Mouse (Mus musculus) CH12.LX (cell line): ENCODE results near the gene Dna2. TPM values are rescaled to one million over a fixed set of nuclear protein-coding genes. Genes with fewer than 3 reads are reported as not detected.

Experiments
- DNase-seq: peaks from one replicate; pipeline ENCODE4 v3.0.0-alpha.2; 2013; ENCODE audit errors: extremely low read depth
- H3K27ac ChIP-seq: 2 replicates; pipeline ENCODE4 v1.5.1; 2012; ENCODE audit warnings: low read depth, mild to moderate bottlenecking, control low read depth, moderate library complexity; ENCODE audit not compliant: insufficient read depth
- H3K27me3 ChIP-seq: replicated peaks from 2 replicates; pipeline ENCODE3; 2012; ENCODE audit warnings: inconsistent platforms
- H3K36me3 ChIP-seq, 2 experiments: replicated peaks in 1 of 2; 2 replicates each; pipeline versions ENCODE3 to v1.6.1; 2012; ENCODE audit warnings: inconsistent platforms in 1 of 2, low read length in 1 of 2, mild to moderate bottlenecking in 1 of 2, mixed read lengths in 1 of 2, moderate library complexity in 1 of 2; ENCODE audit not compliant: control insufficient read depth in 1 of 2, insufficient read depth in 1 of 2
- H3K4me1 ChIP-seq, 2 experiments: 2 replicates each; pipeline ENCODE4 v1.6.1; 2012; ENCODE audit warnings: inconsistent platforms in 1 of 2, moderate library complexity in 1 of 2; ENCODE audit not compliant: insufficient read depth in 2 of 2, control insufficient read depth in 1 of 2
- H3K4me2 ChIP-seq: 2 replicates; pipeline ENCODE4 v1.6.1; 2012; ENCODE audit warnings: low read depth, mild to moderate bottlenecking, control low read depth; ENCODE audit not compliant: poor library complexity, insufficient read depth, severe bottlenecking
- H3K4me3 ChIP-seq, 3 experiments: fragments of 150-350 bp in 1 of 3; sonication (generic) in 1 of 3; replicated peaks in 1 of 3; 2 replicates each; pipeline versions ENCODE3 to v1.5.1; 2011 to 2012; ENCODE audit warnings: low read depth in 2 of 3, low read length in 2 of 3, mild to moderate bottlenecking in 2 of 3, moderate library complexity in 2 of 3, control low read depth in 1 of 3, improper control_type of control experiment in 1 of 3, inconsistent platforms in 1 of 3, mixed read lengths in 1 of 3; ENCODE audit not compliant: poor library complexity in 1 of 3
- H3K79me2 ChIP-seq: replicated peaks from 2 replicates; pipeline ENCODE4 v1.6.1; 2012; ENCODE audit warnings: mild to moderate bottlenecking, moderate library complexity; ENCODE audit not compliant: control insufficient read depth, poor library complexity, insufficient read depth, severe bottlenecking; ENCODE audit errors: extremely low read depth
- H3K9ac ChIP-seq: 2 replicates; pipeline ENCODE4 v1.6.1; 2012; ENCODE audit warnings: low read depth, mild to moderate bottlenecking, control low read depth, moderate library complexity; ENCODE audit not compliant: insufficient read depth
- H3K9me3 ChIP-seq: replicated peaks from 2 replicates; pipeline ENCODE3; 2012; ENCODE audit warnings: low read length, inconsistent platforms, mixed read lengths
- BHLHE40 ChIP-seq: IDR thresholded peaks from 2 replicates; pipeline ENCODE4 v1.6.1; 2011; ENCODE audit warnings: mild to moderate bottlenecking, low read depth, low read length, improper control_type of control experiment
- CHD1 ChIP-seq: IDR thresholded peaks from 2 replicates; pipeline ENCODE4 v1.6.1; 2012; ENCODE audit warnings: low read depth, low read length, improper control_type of control experiment, inconsistent platforms
- CHD2 ChIP-seq: IDR thresholded peaks from 2 replicates; pipeline ENCODE4 v1.6.1; 2011; ENCODE audit warnings: low read length, improper control_type of control experiment
- CTCF ChIP-seq, 2 experiments: IDR thresholded peaks in 1 of 2; conservative IDR thresholded peaks in 1 of 2; 2 replicates each; pipeline ENCODE4 v1.5.1; 2011 to 2012; ENCODE audit warnings: low read depth in 2 of 2, low read length in 2 of 2, improper control_type of control experiment in 1 of 2, inconsistent platforms in 1 of 2, mild to moderate bottlenecking in 1 of 2, moderate library complexity in 1 of 2
- E2F4 ChIP-seq: IDR thresholded peaks from 2 replicates; pipeline ENCODE4 v1.6.1; 2011; ENCODE audit warnings: low read depth, low read length, improper control_type of control experiment; ENCODE audit not compliant: insufficient replicate concordance
- ELF1 ChIP-seq: IDR thresholded peaks from 2 replicates; pipeline ENCODE4 v1.6.1; 2014; ENCODE audit warnings: low read depth, mild to moderate bottlenecking, inconsistent platforms, low read length, improper control_type of control experiment
- EP300 ChIP-seq: IDR thresholded peaks from 2 replicates; pipeline ENCODE4 v1.6.1; 2011; ENCODE audit warnings: low read length, improper control_type of control experiment
- ETS1 ChIP-seq: conservative IDR thresholded peaks from 2 replicates; pipeline ENCODE4 v1.6.1; 2012; ENCODE audit warnings: low read depth, mild to moderate bottlenecking, inconsistent platforms, low read length, improper control_type of control experiment, moderate library complexity
- HCFC1 ChIP-seq: IDR thresholded peaks from 2 replicates; pipeline ENCODE4 v1.6.1; 2012; ENCODE audit warnings: low read depth, mild to moderate bottlenecking, inconsistent platforms, low read length, improper control_type of control experiment
- JUN ChIP-seq: IDR thresholded peaks from 2 replicates; pipeline ENCODE4 v1.6.1; 2011; ENCODE audit warnings: low read depth, mild to moderate bottlenecking, low read length, improper control_type of control experiment, moderate library complexity; ENCODE audit not compliant: insufficient read depth
- JUND ChIP-seq: conservative IDR thresholded peaks from 2 replicates; pipeline ENCODE4 v1.6.1; 2011; ENCODE audit warnings: low read depth, low read length, improper control_type of control experiment
- MAFK ChIP-seq: IDR thresholded peaks from 2 replicates; pipeline ENCODE4 v1.6.1; 2011; ENCODE audit warnings: low read length, improper control_type of control experiment; ENCODE audit not compliant: insufficient replicate concordance
- MAX ChIP-seq: IDR thresholded peaks from 2 replicates; pipeline ENCODE4 v1.6.1; 2011; ENCODE audit warnings: low read length, improper control_type of control experiment
- MAZ ChIP-seq: IDR thresholded peaks from 2 replicates; pipeline ENCODE4 v1.6.1; 2012; ENCODE audit warnings: low read depth, mild to moderate bottlenecking, inconsistent platforms, low read length, improper control_type of control experiment, moderate library complexity
- POLR2AphosphoS2 ChIP-seq: IDR thresholded peaks from 2 replicates; pipeline ENCODE4 v1.6.1; 2011; ENCODE audit warnings: low read depth, low read length, improper control_type of control experiment
- RCOR1 ChIP-seq: conservative IDR thresholded peaks from 2 replicates; pipeline ENCODE4 v1.6.1; 2012; ENCODE audit warnings: low read depth, mild to moderate bottlenecking, inconsistent platforms, low read length, improper control_type of control experiment
- SMC3 ChIP-seq: IDR thresholded peaks from 2 replicates; pipeline ENCODE4 v1.6.1; 2011; ENCODE audit warnings: low read depth, low read length, improper control_type of control experiment
- TBP ChIP-seq: conservative IDR thresholded peaks from 2 replicates; pipeline ENCODE4 v1.6.1; 2011; ENCODE audit warnings: low read depth, low read length, improper control_type of control experiment
- TCF12 ChIP-seq: IDR thresholded peaks from 2 replicates; pipeline ENCODE4 v1.6.1; 2014; ENCODE audit warnings: low read depth, mild to moderate bottlenecking, inconsistent platforms, low read length, improper control_type of control experiment
- USF1 ChIP-seq: IDR thresholded peaks from 2 replicates; pipeline ENCODE4 v1.6.1; 2014; ENCODE audit warnings: low read depth, mild to moderate bottlenecking, inconsistent platforms, low read length, improper control_type of control experiment
- USF2 ChIP-seq: conservative IDR thresholded peaks from 2 replicates; pipeline ENCODE4 v1.6.1; 2011; ENCODE audit warnings: low read depth, low read length, improper control_type of control experiment
- ZMIZ1 ChIP-seq: IDR thresholded peaks from 2 replicates; pipeline ENCODE4 v1.6.1; 2012; ENCODE audit warnings: low read depth, mild to moderate bottlenecking, inconsistent platforms, low read length, improper control_type of control experiment
- ZNF384 ChIP-seq: IDR thresholded peaks from 2 replicates; pipeline ENCODE4 v1.6.1; 2012; ENCODE audit warnings: low read depth, low read length, improper control_type of control experiment, inconsistent platforms
- dilution Hi-C: fragments of 300-500 bp; cut with MboI; formaldehyde crosslinking; loops from 2 replicates; pipeline ENCODE4 v1.14.3; 2020; ENCODE audit warnings: low sequenced_read_pairs; ENCODE audit not compliant: extremely low pct_unique_long_range_greater_than_20kb, extremely low pct_ligation_motif_present
- in situ Hi-C: fragments of 300-500 bp; cut with MboI; formaldehyde crosslinking; loops from 3 replicates; pipeline ENCODE4 v1.14.3; 2019; ENCODE audit warnings: low sequenced_read_pairs, low pct_ligation_motif_present, low pct_unique_long_range_greater_than_20kb, mixed read lengths
- polyA plus RNA-seq: library from polyadenylated mRNA; unstranded; fragments of >175 nt; gene quantifications from 2 replicates; pipeline ENCODE4 v1.2.1, GENCODE M21; 2012; ENCODE audit warnings: low read depth; ENCODE audit not compliant: insufficient read length
- total RNA-seq, 2 experiments: library from RNA; depleted of rRNA; stranded (reverse); fragments of 300-350 nt in 1 of 2; fragments of >200 nt in 1 of 2; gene quantifications; 2 replicates each; pipeline ENCODE4 v1.2.3; 2012 to 2014

The Dna2 gene
- total and polyA plus RNA-seq, 3 experiments, result 31.7 to 38.6 (median 33.4) TPM

DNA sequence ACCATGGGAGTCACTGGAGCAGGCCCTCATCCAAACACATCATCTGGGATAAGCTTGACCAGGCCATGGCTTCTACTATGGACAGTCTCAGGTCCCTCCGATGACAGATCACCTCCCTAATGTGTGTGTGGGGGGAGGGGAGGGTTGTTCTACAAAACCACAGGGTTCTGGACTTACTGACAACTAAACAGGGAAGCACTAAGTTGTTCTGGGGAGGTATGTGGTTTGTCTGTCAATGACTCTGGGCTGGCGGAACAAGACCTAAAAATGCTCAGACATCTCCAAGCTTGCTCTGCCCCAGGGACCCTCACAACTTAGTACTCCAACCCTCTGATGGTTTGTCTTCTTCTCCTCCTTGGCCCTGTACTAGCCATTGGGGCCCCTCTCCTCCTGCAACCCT lies 35.7 kb upstream of the Dna2 start:
- Histone ChIP-seq H3K79me2 (no peaks in the 10 kb centered on the region), H3K4me2 (no peak overlapping the region), H3K36me3 (no peaks in the 10 kb centered on the region), H3K27ac (no peak overlapping the region), H3K27me3 (no peaks in the 10 kb centered on the region), H3K4me1 (peaks cover 10 to 21% of the 10 kb centered on the region in 2 experiments), H3K4me3 (no peak overlapping the region), H3K9me3 (peaks cover 3% of the 10 kb centered on the region), H3K9ac (no peak overlapping the region)
- DNase-seq, result no peak
- no peak for TF ChIP-seq CTCF (conservative IDR thresholded peaks at IDR 0.05 in 1 of 2, IDR thresholded peaks at IDR 0.05 in 1 of 2; ENCODE audit: low read depth in 2 of 2, low read length in 2 of 2)
- no peak for TF ChIP-seq EP300
- no peak for TF ChIP-seq ETS1
- TF ChIP-seq USF2, result no peak
- no peak for TF ChIP-seq E2F4
- TF ChIP-seq RCOR1, result no peak
- TF ChIP-seq MAFK, result no peak
- no peak for TF ChIP-seq JUND
- TF ChIP-seq MAZ, result no peak
- dilution Hi-C loops (no loop called here), in situ Hi-C loops (no loop called here)

DNA sequence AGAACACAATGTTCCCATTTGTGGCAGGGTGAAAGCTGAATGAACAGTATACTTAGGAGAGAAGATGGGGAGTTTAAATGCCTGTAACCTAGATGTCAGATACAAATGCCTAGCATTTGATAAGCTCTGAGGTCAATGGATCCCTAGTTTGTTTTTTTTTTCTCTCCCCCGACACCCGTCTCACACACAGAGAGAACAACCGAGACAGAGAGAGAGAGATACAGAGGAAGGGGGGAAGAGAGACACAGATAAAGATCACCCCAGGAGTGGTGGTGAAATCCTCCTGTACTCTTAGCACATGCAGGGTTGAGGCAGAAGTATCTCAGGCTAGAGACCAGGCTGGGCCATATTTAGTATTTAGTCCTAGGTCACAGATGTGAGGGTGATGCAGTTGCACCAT lies 27.8 kb upstream of the Dna2 start:
- no peaks in the 10 kb centered on the region; the same call in 1 of the 2 replicates for H3K79me2 ChIP-seq
- dilution Hi-C loops (no loop called here), in situ Hi-C loops (no loop called here)
- H3K27me3 ChIP-seq, result no peaks in the 10 kb centered on the region
- peaks cover 6 to 28% of the 10 kb centered on the region in 2 experiments for H3K4me1 ChIP-seq
- no peak overlapping the region for H3K9ac ChIP-seq
- DNase-seq, result no peak
- TF ChIP-seq MAX (no peak), TBP (no peak)
- peaks cover 0 to 3% of the 10 kb centered on the region in 2 experiments for H3K36me3 ChIP-seq
- H3K4me3 ChIP-seq, result no peak overlapping the region
- no peaks in the 10 kb centered on the region for H3K9me3 ChIP-seq
- no peak overlapping the region for H3K27ac ChIP-seq
- H3K4me2 ChIP-seq, result no peak overlapping the region

DNA sequence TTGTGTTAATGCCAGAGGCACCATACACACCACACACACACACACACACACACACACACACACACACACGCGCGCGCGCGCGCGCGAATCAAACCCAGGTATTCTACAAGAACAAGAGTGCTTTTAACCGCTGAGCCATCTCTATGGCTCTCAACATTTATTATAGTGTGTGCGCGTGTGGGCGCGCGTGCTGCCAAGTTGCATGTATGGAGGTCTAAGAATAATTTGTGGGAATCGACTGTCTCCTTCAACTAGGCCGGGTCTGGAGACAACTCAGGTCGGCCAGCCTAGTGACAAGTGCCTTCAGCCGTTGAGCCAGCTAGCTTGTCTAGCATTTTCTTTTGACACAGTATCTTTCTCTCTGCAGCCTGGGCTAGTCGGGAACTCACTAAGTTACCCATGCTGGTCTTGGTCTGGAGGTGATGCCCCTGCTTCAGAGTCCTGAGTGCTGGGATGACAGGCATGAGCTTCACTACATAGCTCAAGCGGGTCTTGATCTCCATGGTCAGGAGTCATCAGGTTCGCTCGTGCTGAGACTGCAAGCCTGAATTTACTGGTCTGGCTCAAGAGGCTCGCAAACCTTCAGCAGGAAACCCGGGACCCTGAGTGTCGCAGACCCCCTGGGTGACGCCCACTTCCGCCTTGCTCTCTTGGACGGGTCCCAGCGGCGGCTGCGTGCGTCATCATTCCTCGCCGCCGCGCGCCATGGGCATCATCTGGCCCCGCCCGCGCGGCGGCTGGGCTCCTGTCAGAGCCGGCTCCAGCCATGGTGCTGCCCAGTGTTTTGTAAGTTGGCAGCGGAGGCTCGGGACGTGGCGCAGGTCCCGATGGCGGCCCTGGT lies 26.7 kb upstream of the Dna2 start, which contains the start of gene Slc25a16:
TSS of gene Slc25a16 (plus strand) at position 709 of the 841 bp plus-strand sequence.
- no peaks in the 10 kb centered on the region for H3K9me3 ChIP-seq
- peak within 1 kb of the TSS; percentile 74 for H3K4me2 ChIP-seq
- H3K36me3 ChIP-seq, result peaks cover 0 to 5% of the 10 kb centered on the region in 2 experiments
- no peaks in the 10 kb centered on the region; the same call in 1 of the 2 replicates for H3K79me2 ChIP-seq
- H3K27ac ChIP-seq, result peak within 1 kb of the TSS; percentile 5; the same call in 1 of the 2 replicates
- in situ Hi-C loops, result no loop called here
- dilution Hi-C loops, result no loop called here
- H3K4me3 ChIP-seq, result peak within 1 kb of the TSS; percentile 91 to 99 (median 95)
- peak; percentile 85 for DNase-seq
- peak within 1 kb of the TSS; percentile 83 for H3K9ac ChIP-seq
- no peaks in the 10 kb centered on the region for H3K27me3 ChIP-seq
- H3K4me1 ChIP-seq, result peaks cover 0 to 18% of the 10 kb centered on the region in 2 experiments; a peak in 2 of 4 replicates
- TF ChIP-seq TCF12 (peak; percentile 80), HCFC1 (peak; percentile 87), JUND (no peak), ELF1 (peak; percentile 98), SMC3 (no peak), USF2 (no peak), CTCF (conservative IDR thresholded peaks at IDR 0.05 in 1 of 2, IDR thresholded peaks at IDR 0.05 in 1 of 2; ENCODE audit: low read depth in 2 of 2, low read length in 2 of 2) (no peak), ZNF384 (no peak), RCOR1 (no peak), JUN (no peak), CHD2 (no peak), ETS1 (peak; percentile 17; the same call in 1 of the 2 replicates), USF1 (no peak), CHD1 (no peak), POLR2AphosphoS2 (no peak), BHLHE40 (peak; percentile 7; the same call in 1 of the 2 replicates), ZMIZ1 (peak; percentile 56; the same call in 1 of the 2 replicates), TBP (peak; percentile 70)
